Mouse (Mus musculus): ENCODE measurements around the gene Tmbim7.

DNA sequence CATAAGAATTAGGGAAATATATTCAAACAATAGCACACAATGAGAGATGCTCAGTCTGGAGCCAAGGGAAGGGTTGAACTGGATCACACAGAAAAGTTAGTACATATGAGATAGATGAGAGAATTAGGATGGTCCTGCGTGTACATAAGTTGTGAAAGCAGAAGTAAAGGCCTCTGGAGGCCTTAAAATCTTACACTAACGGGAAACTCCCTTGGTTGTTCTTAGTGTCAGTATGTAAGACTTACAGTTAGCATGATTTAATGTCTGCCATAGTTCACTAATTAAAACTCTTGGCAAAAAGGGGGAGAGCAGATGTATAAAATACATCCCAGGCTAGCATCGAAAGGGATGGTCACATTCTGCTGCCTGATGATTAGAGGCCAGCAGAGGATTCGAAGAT is 2.8 kb downstream of the Tmbim7 start:
- TF ChIP-seq CTCF (conservative IDR thresholded peaks at IDR 0.05; ENCODE audit: low read length) (no peak), POU5F1 (IDR thresholded peaks at IDR 0.05; ENCODE audit: borderline replicate concordance, low read length) (no peak)

Data from E14TG2a.4 (cell line).